Mouse (Mus musculus) testis, postnatal 14 days (tissue): ENCODE data around the gene Lman1l.

Experiments
- DNase-seq: peaks from one replicate; pipeline ENCODE4 v3.0.0; 2021; ENCODE audit warnings: low spot score

The Lman1l gene

GRCm38 (mm10) chr9:57620674-57621073 is at the start of gene Lman1l:
Gene Lman1l (minus strand): TSS chr9:57620774.
- DNase-seq, result no peak

- DNase-seq, result no peak
Measured at GRCm38 (mm10) chr9:57669566-57669965, 49.0 kb upstream of the Lman1l start.

DNA sequence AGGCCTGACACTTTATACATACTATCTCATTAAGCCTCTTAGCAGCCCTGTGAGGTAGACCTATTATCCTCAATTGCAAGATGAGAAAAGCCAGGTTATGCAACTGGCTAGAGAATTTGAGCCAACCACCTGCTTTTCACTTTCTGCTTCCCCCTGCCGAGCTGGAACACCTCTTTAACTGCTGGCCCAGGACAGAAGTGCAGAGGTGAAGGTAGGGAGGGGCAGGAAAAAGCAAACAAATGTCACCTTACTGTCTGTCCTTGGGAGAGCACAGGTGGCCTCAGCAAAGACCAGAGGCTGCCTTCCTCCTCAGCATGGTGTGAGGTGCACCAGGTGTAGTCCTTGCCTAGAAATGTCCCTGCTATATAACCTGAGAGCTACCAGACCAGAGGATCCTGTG is 47.7 kb upstream of the Lman1l start:
- no peak for DNase-seq

DNA sequence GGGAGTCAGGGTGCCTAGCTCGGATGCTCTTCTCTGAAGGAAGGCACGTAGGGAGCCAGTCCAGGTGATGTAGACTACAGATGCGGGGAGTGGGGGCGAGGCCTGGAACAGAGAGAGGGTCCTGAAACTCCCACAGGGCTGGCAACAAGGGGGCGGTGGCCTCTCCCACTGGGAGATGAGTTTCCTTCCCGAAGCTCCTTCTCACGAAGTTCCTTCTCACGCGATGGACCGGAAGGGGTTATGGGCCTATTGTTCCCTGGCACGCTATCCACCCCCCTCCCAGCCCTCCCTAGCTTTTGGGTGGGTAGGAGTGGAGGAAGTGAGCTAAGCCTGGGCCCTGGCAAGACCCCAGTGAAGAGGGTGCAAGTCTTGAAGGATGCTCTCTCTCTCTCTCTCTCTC is 47.2 kb upstream of the Lman1l start:
- DNase-seq, result no peak

DNA sequence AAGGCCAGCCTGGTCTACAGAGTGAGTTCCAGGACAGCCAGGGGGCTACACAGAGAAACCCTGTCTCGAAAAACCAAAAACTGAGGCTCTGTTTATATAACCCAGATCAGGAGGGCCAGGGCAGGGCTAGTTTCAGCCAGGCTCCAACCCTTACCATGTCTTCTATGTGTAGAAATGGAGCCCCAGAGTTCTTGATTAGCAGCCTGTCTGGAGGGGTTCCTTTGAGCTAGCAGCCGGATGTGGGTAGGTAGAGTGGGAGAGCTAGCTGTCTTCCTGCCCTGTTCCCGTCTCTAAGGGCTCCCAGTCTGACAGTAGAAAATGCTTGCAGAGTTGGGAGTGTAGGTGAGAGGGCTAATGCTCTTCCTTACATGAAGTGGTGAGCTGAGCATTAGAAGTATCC is 46.6 kb upstream of the Lman1l start:
- no peak for DNase-seq

GRCm38 (mm10) chr9:57666536-57666935 is 46.0 kb upstream of the Lman1l start:
- DNase-seq, result no peak

DNA sequence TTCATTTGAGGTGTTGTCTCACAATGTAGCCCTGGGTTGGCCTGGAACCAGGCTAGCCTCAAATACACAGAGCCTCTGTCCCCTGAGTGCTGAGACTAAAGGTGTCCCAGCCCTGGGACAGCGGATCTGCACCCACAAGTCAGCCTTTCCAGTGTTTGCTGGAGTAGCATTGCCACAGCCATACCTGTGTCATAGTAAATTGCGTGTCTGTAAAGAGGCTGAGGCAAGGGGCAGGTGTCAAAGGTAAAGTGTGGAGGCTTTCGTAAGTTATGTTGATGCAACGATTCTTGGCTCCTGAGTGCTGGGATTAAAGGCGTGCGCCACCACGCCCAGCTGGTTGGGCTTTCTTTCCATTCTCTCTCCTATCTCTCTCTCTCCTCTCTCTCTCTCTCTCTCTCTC is 44.0 kb upstream of the Lman1l start:
- no peak for DNase-seq

DNA sequence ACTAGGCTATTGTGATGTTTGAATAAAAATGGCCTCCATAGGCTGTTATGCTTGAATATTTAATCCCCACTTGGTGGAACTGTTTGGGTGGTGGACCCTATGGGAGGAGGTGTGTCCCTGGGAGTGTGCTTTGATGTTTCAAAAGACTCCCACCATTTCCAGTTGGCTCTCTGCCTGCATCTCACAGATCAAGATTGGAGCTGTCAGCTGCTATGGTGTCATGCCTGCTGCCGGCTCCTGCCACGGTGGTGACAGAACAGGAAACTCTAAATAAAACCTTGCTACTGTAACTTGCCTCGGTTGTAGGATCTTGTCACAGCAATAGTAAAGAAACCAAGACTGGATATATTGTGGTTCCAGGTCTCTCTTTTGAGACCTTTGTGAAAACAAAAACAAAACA is 41.0 kb upstream of the Lman1l start:
- DNase-seq, result no peak

DNA sequence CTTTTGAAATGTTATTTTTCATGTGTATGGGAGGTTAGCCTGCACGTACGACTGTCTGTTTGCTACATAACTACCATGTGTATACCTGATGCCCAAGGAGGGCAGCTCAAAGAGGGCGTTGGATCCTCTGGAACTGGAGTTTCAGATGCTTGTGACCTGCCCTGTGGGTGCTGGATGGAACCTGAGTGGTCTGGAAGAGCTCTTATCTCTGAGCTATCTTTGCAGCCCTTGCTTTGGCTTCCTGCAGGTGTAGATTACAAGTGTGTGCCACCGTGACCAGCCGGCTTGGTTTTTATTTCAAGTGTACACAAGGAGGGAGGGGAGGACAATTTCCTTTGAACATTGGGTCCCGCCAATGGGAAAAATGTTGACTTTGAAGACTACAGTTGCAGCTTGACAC is 39.9 kb upstream of the Lman1l start:
- no peak for DNase-seq

GRCm38 (mm10) chr9:57659774-57660173 is 39.2 kb upstream of the Lman1l start:
- no peak for DNase-seq

GRCm38 (mm10) chr9:57658970-57659369 is 38.4 kb upstream of the Lman1l start:
- DNase-seq, result no peak

GRCm38 (mm10) chr9:57657843-57658242 is 37.3 kb upstream of the Lman1l start:
- no peak for DNase-seq

DNA sequence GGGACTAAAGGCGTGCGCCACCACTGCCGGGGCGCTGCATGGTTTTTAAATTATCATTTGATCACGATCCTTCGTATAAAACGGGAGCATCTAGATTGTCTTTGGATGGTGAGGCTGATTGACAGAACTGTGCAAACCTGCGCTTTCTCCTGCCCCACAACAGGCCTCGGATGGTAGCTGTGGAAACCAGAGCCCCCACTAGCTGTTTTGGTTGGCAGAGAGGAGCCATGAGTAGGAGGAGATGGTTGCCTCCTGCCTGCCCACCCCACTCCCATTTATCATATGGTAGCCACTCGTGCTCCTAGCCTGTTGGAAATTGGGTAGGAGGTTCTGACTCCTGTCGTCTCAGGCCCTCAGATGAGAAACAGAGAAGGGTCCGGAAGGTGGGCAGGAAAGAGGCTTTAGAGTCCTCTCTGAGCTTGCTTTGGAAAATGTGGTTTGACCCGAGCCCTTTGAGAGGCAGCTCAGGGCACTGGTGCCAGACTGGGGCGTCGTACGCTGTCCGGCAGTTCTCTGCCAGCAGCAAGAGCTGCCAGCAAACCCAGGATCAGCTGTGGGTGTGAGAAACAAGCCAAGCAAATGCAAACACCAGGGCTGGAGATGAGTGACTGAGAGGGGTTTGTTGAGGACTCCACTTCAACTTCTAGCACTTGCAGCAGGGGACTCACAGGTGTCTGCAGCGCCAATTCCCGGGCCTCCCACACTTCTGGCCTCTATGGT is 36.2 kb upstream of the Lman1l start:
- no peak for DNase-seq

- DNase-seq, result peak; percentile 87
Measured at GRCm38 (mm10) chr9:57655749-57656148, 35.2 kb upstream of the Lman1l start.

DNA sequence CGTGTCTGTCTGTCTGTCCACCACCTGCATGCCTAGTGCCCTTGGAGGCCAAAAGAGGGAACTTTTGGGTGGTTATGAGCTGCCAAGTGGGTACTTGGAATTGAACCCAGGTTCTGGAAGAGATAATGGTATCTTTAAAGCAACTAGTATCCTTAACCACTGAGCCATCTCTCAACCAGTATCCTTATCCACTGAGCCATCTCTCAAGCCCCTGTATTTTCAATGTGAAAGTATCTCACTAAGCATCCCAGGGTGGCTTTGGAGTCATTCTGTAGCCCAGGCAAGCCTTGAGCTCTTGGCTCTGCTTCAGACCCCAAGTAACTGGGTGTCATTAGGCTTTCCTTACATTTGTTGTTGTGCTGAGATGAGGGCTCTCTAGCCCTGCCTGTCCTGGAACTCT is 34.4 kb upstream of the Lman1l start:
- no peak for DNase-seq

GRCm38 (mm10) chr9:57653283-57653682 is 32.7 kb upstream of the Lman1l start, which contains the start of gene Csk:
Gene Csk (minus strand): TSS chr9:57653631.
- no peak for DNase-seq

DNA sequence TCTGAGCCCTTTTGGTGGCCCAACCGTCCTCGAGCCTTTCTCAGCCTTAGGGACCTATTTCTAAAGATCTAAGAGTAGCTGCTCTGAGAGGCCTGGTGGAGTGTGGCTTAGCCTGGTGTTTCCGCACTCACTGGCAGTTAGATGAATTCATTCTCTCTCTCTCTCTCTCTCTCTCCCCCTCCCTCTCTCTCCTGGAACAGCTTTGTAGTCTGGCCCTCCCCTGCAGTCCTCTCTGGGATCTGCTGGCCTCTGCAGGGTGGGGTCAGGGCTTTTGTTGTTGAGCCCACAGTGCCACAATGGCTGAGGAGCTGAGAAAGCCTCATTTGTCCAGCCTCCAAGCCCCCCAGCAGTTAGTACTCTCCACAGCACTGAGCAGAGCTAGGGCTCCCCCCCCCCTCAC is 32.3 kb upstream of the Lman1l start:
- DNase-seq, result no peak

DNA sequence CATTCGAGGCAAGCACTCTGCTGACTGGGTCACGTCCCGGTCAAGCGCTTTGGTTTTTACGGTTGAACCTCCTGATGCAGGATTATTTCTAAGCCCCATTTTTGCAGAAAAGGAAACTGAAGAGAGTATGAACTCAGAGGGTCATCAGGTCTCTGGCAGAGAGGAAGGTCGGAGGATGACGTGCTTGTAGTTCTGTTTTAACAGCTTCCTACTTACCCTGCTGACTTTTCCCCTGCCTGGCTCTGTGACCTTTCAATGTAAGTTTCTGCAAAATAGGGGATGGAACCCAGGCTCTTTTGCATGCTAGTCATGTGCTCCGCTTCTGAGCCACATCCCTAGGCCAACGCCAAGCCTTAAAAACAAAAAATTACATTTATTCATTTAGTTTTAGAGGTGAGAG is 31.8 kb upstream of the Lman1l start:
- DNase-seq, result no peak

DNA sequence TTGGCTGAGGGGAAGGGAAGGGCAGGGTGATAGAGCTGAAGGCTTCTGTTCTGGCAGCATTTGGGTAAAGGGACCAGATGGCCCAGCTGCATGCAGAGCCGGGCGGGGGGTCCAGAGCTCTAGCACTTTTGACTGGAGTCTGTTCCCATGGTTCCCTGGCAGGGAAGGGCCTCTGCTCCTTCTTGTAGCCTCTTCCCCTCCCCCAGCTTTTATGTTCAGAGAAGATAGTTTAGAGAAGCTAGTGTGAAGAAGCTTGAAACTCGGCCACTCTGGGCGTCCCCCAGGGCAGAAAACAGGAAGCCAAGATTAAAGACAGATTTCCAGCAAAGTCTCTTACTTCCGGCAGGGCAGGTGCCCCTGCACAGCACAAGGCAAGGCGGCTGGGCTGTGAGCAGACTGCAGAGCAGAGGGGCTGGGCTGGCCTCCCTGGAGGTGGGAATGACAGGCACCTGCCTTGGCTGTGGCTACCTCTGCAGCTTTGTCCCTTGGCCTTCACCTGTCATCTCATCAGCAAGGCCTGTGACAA is 30.3 kb upstream of the Lman1l start:
- no peak for DNase-seq

DNA sequence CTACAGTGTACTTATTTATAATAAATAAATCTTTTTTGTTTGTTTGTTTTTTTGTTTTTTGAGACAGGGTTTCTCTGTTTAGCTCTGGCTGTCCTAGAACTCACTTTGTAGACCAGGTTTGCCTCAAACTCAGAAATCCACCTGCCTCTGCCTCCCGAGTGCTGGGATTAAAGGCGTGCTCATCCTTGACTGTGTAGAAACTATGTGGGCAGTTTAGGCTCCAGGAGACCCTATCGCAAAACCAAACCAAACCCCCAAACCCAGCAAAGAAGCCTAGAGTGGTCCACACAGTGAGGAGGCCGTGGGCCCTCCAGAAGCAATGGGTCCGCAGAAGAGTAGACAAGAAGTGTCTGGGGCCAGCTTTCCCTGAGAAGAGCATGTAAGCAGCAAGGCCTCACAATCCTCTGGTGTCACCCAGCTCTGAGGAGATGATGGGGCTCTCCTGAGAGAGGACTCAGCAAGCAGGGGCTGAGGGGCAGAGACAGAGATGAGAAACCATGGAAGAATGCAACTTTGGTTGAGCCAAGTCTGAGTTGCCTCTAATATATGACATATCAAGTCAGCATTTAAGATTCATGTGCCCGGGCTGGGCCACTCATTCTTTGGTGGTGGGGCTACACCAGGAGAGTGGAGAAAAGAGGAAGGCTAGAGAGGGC is 29.7 kb upstream of the Lman1l start:
- DNase-seq, result no peak

DNA sequence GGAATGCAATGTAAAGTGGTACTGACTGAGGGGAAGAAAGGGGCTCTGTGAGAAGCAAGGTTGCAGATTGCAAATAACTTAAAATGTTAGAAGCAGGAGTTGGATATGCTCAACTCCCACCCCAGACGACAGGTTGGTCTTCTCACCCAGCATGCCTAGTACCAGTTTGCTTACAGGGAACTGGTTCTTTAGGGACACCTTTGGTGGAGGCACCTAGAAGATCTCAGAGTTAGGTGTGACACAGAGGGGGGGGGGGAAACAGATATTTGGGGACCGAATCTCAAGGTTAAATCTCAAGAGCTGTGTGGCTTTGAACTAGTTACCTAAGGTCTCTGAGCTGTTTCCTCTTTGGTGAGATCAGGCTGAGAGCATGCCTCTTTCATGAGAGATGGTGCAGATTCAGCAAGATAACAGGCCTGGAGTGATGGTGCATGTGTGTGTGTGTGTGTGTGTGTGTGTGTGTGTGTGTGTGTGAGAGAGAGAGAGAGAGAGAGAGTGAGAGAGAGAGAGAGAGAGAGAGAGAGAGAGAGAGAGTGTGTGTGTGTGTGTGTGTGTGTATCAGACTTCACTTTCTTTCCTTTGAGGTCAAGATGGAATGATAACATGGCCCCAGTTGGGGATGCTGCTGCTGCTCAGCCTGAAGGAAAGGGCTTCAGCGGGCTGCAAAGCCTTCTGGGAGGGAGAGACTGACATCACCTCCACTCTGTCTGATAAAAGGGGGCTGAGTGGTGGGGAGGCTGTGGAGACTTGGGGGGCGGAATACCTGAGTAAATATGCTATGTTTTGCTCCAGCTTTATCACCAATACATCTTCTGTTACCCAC is 26.9 kb upstream of the Lman1l start:
- DNase-seq, result no peak

- no peak for DNase-seq
Measured at GRCm38 (mm10) chr9:57646551-57647103, 26.1 kb upstream of the Lman1l start.
